Mouse (Mus musculus) kidney, adult 10 weeks (tissue): ENCODE measurements around the gene Atp6v0a2. TPM values are rescaled to one million over a fixed set of nuclear protein-coding genes. Genes with fewer than 3 reads are reported as not detected.

Source experiments
- polyA plus RNA-seq: library from polyadenylated mRNA; stranded (reverse); fragments of 350-450 nt; fragmentation: Illumina TruSeq; extraction: RNeasy Lipid Tissue Mini Kit (QIAGEN cat#74804); gene quantifications from one replicate; pipeline ENCODE4 v1.2.3, GENCODE M21; 2014; ENCODE audit warnings: low read depth, low replicate concordance

Atp6v0a2 gene
- 28.4 TPM for polyA plus RNA-seq

DNA sequence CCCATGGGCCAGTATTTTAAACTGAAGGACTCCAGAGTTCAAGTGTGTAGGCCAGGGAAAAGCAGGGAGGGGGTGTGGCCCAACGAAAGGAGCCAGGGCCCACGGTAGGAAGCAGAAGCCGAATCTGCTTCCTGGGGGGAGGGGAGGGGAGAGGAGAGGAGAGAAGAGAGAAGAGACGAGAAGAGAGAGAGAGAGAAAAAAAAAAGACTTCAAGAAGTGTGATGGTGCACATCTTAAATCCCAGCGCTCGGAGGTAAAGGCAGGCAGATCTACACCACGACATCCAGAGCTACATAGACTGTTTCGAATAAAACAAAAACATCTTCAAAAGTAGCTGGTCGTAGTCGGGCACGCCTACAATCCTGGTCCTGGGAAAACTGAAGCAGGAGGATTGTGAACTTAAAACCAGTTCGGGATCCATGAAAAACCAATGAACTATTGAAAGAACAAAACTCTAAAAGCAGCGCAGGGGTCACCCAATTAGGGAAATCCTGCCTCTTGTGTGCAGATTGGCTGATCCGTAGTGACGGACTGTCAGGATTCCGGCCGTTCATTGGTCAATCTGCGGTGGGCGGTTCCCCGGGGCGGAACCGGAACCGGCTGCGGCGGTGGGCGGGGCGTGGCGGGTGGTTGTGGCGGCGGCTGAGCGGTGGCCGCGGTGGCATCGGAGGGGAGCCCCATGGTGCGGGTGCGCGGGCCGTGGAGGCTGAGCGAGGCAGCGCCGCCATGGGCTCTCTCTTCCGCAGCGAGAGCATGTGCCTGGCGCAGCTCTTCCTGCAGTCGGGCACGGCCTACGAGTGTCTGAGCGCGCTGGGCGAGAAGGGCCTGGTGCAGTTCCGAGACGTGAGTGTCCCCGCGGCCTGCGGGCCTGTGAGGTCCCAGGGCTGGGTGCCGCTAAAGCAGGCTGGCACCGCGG, at the start of gene Atp6v0a2:
Gene Atp6v0a2 (plus strand): TSS at position 129 of the 916 bp plus-strand sequence.

DNA sequence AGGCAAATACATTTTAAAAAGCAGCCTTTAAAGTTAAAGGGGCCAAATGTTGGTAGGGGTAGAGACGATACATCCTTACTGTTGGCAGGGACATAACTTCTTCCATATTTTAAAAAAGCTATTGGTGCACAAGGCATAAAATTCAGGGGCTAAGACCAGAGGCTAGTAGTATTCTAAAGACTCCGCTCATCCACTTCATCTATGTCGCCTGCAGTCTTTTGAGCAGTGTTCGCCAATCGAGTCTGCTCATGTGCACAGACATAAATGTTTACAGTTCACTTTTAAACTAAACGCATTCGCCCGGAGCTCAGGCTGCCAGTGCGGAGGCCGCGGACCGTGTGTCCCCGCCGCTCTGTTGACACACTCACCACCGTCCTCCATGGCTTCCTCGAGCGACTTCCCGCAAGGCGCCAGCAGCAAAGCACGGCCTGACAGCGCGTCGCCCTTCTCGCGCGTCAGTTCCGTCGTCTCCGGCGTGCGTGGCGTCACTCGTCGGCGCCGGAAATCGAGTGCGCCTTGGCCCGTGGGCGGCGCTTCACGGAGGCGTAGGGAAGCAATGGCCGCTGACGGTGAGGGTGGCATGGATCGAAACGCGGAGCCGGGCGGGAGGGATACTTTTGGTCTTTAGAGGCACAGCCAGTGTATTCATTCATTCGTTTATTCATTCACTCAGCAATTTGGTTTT, 49.6 kb upstream of the Atp6v0a2 start, which contains the start of the genes Eif2b1 and Gtf2h3:
Gene Eif2b1 (minus strand): TSS at position 499 of the 685 bp plus-strand sequence.
Gene Gtf2h3 (plus strand): TSS at position 508 of the 685 bp plus-strand sequence.

DNA sequence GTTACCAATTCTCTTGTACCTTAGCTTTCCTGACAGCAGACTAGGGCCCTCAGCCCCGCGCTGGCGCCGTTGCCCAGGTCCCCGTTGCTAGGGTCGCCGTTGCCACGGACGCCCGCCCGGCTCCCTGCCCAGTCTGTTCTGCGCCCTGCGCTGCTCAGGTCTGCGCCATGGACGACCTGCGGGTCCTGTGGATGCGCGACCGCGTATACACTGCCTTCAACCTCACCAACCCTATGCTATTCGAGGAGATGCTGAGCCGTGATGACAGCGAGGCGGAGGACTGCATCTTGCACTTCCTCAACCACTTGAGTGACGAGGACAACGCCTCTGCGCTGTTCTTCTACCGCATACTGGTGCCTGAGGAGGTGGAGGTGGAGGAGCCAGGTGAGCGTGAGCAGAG, 96.6 kb downstream of the Atp6v0a2 start, which contains the start of gene Dnah10:
Gene Dnah10 (plus strand): TSS at position 89 of the 400 bp plus-strand sequence.

Other genes starting within 250 kb of the Atp6v0a2 start
- gene Sbno1, start 202.6 kb upstream of the Atp6v0a2 start, polyA plus RNA-seq = 78.2 TPM
- gene Kmt5a, start 188.6 kb upstream of the Atp6v0a2 start, polyA plus RNA-seq = 73.8 TPM
- gene Rilpl2, start 150.2 kb upstream of the Atp6v0a2 start, polyA plus RNA-seq = 4.8 TPM
- 0.69 TPM for gene Snrnp35, start 145.4 kb upstream of the Atp6v0a2 start, polyA plus RNA-seq
- 6.8 TPM for gene Rilpl1, start 97.2 kb upstream of the Atp6v0a2 start, polyA plus RNA-seq
- 1,292 TPM for gene Tmed2, start 87.9 kb upstream of the Atp6v0a2 start, polyA plus RNA-seq
- gene Ddx55, start 75.7 kb upstream of the Atp6v0a2 start, polyA plus RNA-seq = 5.9 TPM
- 33.2 TPM for gene Eif2b1, start 49.4 kb upstream of the Atp6v0a2 start, polyA plus RNA-seq
- 6.4 TPM for gene Gtf2h3, start 49.4 kb upstream of the Atp6v0a2 start, polyA plus RNA-seq
- not detected for gene Dnah10, start 96.5 kb downstream of the Atp6v0a2 start, polyA plus RNA-seq
- 0.28 TPM for gene Ccdc92, start 233.8 kb downstream of the Atp6v0a2 start, polyA plus RNA-seq
- 76.3 TPM for gene Zfp664, start 234.1 kb downstream of the Atp6v0a2 start, polyA plus RNA-seq